Mouse (Mus musculus): ENCODE measurements around the gene Batf2.
"Not testable (repeated sequence)": the region's sequence is repeated elsewhere in the genome, so short reads cannot be mapped to it uniquely, and the experiment has no call there.

The Batf2 gene

GRCm38 (mm10) chr19:6140678-6141393, at the start of gene Batf2:
Gene Batf2, plus strand, starts transcription at chr19:6140983.
- DNase-seq (ENCODE audit: low read depth, low spot score) = peak; percentile 93

DNA sequence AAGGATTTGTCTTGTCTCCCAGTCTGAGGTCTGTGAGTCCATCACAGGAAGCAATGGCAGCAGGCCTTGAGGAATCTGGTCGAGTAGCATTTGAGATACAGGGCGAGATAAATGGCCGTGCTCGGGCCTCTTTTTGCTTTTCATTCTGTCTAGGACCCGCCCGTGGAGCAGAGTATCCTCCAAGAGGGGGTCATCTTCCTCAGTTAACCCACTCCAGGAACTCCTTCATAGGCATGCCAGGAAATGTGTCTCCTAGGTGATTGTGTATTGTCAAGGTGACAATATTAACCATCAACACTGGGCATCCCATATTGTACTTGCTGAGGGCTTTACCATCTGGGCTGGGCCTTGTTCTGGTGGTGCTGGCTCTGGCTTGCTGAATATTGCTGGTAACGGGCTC, 46.7 kb upstream of the Batf2 start, which contains the start of gene AC131692.1:
AC131692.1 (plus strand) TSS at position 301 of the 400 bp plus-strand sequence.
- DNase-seq (ENCODE audit: low read depth, low spot score) = no peak

- no peak for DNase-seq (ENCODE audit: low read depth, low spot score)
Observed at GRCm38 (mm10) chr19:6097847-6098246, 42.9 kb upstream of the Batf2 start.

DNA sequence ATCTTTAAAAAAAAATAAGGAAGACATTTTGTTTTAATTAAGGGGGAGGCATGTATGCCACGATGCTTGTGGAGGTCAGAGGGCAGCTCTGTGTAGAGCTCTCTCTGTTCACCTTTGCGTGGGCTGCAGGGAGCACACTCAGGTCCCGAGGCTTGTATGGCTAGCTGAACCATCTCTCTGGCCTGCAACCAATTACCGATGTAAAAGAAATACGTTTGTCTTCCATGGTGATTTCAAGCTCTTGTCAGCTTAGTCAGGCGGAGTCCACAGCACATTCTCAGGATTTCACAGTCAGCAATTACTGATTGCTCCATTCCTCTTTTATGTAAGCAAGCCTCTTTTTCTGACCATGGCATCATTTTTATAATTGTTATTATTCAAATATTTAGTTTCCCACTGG, 39.6 kb upstream of the Batf2 start:
- no peak for DNase-seq (ENCODE audit: low read depth, low spot score)

GRCm38 (mm10) chr19:6102169-6102853, 38.5 kb upstream of the Batf2 start:
- no peak for DNase-seq (ENCODE audit: low read depth, low spot score)

- DNase-seq (ENCODE audit: low read depth, low spot score) = no peak
Observed at GRCm38 (mm10) chr19:6104476-6104875, 36.3 kb upstream of the Batf2 start.

DNA sequence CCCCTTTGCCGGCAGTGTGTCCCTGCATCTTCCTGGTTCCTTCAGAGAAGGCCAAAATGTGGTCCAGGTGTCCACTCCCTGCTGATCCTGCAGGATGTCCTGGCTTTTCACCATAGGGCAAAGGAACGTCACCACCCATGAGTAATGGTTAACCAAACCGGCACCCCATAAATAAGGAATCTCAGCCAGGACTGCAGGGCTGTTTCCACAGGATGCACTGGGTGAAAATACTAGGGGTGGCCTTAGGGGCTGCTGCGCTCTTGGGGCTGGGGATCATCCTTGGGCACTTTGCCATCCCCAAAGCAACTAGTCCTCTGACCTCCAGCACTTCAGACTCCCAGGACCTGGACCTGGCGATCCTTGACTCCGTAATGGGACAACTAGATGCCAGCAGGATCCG, 35.2 kb upstream of the Batf2 start, which contains the start of gene Naaladl1:
Naaladl1 (plus strand) TSS at position 197 of the 400 bp plus-strand sequence.
- DNase-seq (ENCODE audit: low read depth, low spot score) = no peak

DNA sequence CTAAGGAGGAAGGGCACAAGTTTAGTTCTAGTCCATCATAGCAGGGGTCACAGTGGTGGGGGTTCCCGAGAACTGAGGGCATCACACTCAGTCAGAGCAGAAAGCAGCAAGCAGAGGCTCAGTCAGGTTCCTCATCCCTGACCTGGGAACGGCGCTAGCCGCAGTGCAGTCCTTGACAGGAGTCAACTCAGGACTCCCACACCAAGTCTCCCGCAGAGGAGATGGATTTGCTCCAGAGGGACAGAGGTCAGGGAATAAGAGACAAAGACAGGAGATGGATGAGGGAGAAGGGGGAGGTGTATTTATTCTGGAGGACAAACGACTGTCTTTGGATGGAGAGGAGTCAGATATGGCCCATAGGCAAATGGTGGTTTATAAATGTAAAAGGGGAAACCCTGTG, 27.7 kb upstream of the Batf2 start:
- DNase-seq (ENCODE audit: low read depth, low spot score) = no peak

- no peak for DNase-seq (ENCODE audit: low read depth, low spot score)
Observed at GRCm38 (mm10) chr19:6116113-6116850, 24.5 kb upstream of the Batf2 start.

GRCm38 (mm10) chr19:6117346-6117985, 23.3 kb upstream of the Batf2 start:
- DNase-seq (ENCODE audit: low read depth, low spot score) = no peak

- DNase-seq (ENCODE audit: low read depth, low spot score) = peak; percentile 91
Observed at GRCm38 (mm10) chr19:6117986-6118676, 22.7 kb upstream of the Batf2 start, which contains the start of gene Sac3d1. Gene Sac3d1, minus strand, starts transcription at chr19:6118650.

- no peak for DNase-seq (ENCODE audit: low read depth, low spot score)
Observed at GRCm38 (mm10) chr19:6118677-6119185, 22.1 kb upstream of the Batf2 start.

DNA sequence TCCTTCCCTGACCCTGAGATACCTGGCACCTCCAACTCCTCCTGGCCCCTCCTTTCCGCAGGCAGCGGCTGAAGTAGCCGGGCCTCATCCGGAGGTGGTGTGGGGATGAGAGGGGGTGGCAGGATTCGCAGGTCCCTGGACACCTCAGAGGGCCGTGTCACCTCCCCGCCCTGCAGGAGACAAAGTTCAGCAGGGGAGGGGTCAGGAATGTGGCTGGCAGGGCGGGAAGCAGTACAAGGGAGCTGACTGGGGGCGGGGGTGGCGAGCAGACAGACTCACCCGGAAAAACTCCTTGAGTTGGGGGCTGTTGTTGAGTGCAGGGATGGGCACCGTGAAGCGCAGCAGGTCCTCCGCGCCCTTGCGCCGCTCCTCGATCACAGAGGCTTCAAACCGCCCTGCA, 19.0 kb upstream of the Batf2 start:
- DNase-seq (ENCODE audit: low read depth, low spot score) = no peak

GRCm38 (mm10) chr19:6123330-6123729, 17.5 kb upstream of the Batf2 start:
- DNase-seq (ENCODE audit: low read depth, low spot score) = no peak

DNA sequence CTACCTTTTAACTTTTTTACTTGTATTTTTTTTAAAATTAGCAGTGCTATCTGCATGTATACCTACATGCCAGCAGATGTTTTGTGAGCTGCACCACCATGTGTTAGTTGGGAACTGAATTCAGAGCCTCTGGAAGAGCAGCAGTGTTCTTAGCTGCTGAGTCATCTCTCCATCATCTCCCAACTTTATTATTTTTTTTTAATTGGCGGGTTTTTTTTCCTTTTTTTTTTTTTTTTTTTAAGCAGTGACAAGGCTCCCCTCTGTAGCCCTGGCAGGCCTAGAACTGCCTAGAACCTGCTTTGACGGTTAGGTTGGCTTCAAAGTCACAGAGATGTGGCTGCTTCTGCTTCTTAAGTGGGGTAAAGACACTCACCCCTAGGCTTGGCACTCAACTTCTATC, 15.9 kb upstream of the Batf2 start:
- DNase-seq (ENCODE audit: low read depth, low spot score) = no peak

GRCm38 (mm10) chr19:6126289-6126688, 14.5 kb upstream of the Batf2 start:
- no peak for DNase-seq (ENCODE audit: low read depth, low spot score)

- DNase-seq (ENCODE audit: low read depth, low spot score) = no peak
Observed at GRCm38 (mm10) chr19:6126789-6127580, 13.8 kb upstream of the Batf2 start.

- DNase-seq (ENCODE audit: low read depth, low spot score) = peak; percentile 91
Observed at GRCm38 (mm10) chr19:6127760-6128341, 12.9 kb upstream of the Batf2 start, which contains the start of gene Snx15. Gene Snx15, minus strand, starts transcription at chr19:6128304.

DNA sequence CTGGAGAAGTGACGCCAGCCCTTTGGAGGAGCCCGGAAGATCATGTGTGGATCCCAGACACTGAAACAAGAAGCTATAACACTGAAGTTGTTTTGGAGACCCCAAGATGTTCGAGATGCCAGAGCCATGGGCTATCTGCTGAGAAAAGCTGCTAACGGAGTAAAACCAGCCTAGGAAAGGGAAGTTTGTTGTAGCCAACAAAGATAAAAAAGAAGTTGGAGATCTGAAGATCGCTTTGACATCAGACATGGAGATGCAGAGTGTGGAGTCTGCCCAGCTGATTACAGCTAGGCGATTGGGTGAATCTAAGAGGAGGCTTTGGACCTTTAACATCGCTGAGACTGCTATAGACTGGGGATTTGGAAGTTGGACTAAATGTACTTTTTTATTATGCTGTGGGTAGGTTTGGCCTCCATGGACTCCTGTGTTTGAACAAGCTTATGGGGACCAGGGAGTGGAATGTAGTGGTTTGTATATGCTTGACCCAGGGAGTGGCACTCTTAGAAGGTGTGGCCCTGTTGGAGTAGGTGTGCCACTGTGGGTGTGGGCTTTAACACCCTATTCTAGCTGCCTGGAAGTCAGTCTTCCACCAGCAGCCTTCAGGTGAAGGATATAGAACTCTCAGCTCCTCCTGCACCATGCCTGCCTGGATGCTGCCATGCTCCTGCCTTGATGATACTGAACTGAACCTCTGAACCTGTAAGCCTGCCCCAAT, 10.2 kb upstream of the Batf2 start:
- DNase-seq (ENCODE audit: low read depth, low spot score) = not testable (repeated sequence)

Data from brain, embryonic 18.5 days (tissue).